Mouse (Mus musculus) urinary bladder, adult 18-20 months (tissue): Measurements from ENCODE around the gene Slc27a1.

Source experiments
- DNase-seq, 2 experiments: peaks; one replicate each; pipeline ENCODE4 v3.0.0; 2022; ENCODE audit warnings: low spot score in 2 of 2, mixed read lengths in 2 of 2

The Slc27a1 gene

GRCm38 (mm10) chr8:71619786-71620185 lies 51.1 kb downstream of the Slc27a1 start:
- DNase-seq: no peak

- DNase-seq: no peak
These were observed 56.4 kb downstream of the Slc27a1 start for GRCm38 (mm10) chr8:71625088-71625487.

- DNase-seq: no peak
These were observed 58.1 kb downstream of the Slc27a1 start for GRCm38 (mm10) chr8:71626753-71627152.

DNA sequence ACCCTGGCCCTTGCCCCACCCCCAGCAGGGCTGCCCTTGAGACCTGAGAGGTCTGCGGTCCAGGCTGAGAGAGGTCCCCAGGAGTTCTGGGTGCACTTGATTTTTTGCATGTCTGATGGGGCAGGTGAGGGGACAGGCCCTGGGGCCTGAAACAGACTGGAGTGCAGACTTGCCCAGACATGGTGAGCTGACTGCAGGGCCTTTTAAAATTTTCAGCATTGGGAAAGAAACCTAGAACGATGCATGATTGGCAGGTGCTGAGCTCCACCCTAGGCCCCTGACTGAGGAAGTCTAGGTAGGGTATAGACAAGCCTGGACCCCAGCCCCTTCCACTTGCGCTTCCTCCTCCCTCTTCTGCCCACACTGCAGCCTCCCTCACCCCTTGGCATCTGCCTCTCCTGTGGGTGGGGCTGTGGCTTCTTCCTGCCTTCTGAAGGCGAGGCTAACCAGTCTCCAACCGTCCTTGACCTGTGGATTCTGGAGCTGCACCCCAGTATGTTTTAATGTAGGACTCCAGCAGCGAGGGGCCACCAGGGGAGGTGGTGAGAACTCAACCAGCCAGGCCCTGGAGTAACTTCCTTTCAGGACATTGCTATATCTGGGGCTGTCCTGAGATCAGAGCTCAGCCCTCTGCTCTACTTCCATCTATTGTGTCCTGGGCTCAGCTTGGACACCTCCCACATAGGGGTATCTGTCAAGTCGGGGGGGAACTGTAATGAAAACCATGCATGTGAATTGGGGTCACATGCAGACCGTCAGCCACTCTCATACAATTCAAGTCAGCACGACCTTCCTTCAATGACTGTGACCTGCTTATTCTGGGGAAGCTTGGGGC lies 58.8 kb downstream of the Slc27a1 start:
- no peak for DNase-seq

DNA sequence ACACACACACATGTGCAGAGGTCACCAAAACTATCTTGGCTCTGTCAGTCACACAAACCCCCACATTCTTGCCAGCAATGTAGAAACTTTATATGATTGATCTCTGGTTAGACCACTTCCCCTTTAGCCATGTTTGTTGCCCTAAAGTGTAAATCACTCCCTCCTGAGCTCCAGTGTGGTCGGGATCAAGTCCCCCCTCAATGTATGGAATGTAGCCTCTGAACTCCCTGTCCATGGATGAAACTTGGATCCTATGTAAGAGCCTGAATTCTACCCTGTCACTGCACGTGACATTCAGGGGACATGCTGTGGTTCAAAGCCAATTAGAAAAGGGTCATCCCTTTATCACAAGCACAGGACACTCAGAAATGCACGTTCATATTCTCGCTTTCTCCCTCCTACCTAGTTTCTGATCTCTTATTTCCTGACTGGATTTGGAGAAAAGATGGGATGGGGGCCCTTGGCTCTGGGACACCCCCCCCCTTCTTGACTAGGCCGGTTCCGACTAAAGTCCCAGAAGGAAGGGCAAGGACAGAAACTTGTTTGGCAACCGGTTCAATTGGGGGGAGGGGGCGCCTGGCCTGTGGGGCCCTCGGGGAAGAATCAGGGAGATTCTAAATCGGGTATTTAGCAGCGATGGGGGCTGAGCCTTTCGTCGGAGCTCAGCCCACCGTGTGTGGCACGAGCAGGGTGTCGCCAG lies 59.9 kb downstream of the Slc27a1 start:
- DNase-seq: no peak

DNA sequence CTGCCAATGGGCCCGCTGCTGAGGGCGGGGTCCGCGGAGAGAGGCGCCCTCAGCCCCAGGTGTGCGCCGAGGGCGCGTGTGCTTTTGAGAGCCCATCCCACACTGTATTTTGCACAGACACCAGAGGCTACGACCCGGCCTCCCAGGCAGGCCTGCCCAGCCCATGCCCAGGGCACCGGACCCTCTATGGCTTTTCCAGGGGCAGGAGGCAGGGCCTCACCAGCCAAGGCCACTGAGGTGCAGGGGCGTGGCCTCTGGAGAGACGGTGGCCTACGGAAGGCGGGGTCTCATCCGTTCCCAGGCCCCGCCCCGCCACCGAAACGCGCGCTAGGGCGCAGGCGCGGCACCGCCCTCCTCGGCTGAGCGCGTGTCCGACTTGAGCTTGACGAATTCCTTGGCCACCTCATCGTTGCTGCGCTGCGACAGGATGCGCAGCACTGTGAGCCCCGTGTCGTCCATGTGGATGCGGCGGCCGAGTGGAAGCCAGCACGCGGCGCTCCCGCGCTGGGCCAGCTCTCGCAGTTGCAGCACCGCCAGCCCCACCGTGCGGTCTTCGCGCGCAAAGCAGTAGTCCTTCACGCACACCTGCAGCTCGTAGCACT lies 60.5 kb downstream of the Slc27a1 start:
- peak; percentile 90 to 95 for DNase-seq

DNA sequence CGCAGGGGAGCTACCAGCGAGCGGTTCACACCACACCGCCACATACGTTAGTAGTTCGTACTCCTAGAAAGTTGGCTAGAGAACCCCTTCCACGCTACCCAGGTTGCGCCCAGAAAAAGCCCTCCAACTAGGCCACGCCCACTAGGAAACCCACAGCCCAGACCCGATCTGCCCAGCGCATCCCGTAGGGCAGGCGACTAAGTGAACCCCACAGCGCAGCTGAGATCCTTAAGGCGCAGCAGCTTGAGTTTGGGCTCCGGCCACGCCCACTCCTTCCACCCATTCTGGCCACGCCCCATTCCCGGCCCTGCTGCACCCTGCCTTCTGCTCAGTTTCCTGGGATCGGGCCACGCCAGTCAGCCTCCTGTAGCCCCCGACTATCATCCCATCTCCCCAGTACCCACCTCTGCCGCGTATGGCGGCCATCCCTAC lies 61.1 kb downstream of the Slc27a1 start:
- DNase-seq: peak; percentile 31 to 49

GRCm38 (mm10) chr8:71630761-71631160 lies 62.1 kb downstream of the Slc27a1 start:
- no peak for DNase-seq

DNA sequence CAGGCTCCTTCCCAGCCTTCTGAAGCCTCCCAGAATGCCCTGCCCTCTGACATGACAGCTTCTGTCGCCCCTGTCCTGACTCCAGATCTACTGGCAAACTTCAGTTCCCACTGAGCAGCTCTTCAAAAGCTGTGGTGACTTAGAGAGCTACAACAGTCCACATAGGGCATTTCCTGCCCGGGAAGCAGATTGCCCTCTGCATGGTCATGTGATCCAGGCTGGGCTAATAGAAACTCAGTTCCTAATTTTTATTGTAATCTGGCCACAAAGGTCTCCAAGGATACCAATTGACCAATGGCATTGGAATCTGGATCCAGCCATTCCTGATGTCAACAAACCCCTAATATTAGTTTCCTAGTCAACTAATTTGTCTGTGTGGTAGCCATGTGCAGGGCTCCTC lies 63.2 kb downstream of the Slc27a1 start:
- no peak for DNase-seq

DNA sequence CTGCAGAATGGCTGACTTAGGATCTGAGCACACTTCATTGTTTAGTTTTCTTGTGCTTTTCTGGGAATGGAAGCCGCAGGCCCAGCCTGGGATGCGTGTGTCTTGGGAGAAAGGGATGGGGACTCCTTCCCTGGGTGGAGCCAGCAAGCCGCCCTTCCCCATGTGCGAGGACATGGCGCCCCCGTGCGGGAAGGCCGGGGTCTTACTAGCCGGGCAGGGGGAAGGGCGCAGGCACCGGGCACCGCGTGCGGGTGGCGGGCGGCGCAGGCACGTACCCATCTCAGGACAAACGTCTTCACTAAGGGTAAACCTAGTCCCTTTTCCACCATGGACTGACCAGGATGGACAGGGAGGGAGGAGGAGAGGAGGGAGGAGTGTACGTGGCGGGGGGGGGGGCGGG lies 64.5 kb downstream of the Slc27a1 start:
- peak in 1 of 2 experiments; percentile 37 for DNase-seq

- peak; percentile 34 to 51 for DNase-seq
These were observed 65.4 kb downstream of the Slc27a1 start for GRCm38 (mm10) chr8:71633981-71634667.
